Mouse (Mus musculus): ENCODE measurements around the gene Frrs1l. TPM values are rescaled to one million over a fixed set of nuclear protein-coding genes. Genes with fewer than 3 reads are reported as not detected.

The Frrs1l gene
- total RNA-seq (2021), result under 1 TPM in 1 of 2 experiments, not detected in 1; 0.05 TPM

- no peak for DNase-seq
- intact Hi-C loops (cut with DNase I), result no loop called here
These were observed at the start of gene Frrs1l for GRCm38 (mm10) chr4:56990215-56990584. Gene Frrs1l, minus strand, starts transcription at chr4:56990391.

GRCm38 (mm10) chr4:57039127-57040031, 49.2 kb upstream of the Frrs1l start:
- intact Hi-C loops (cut with DNase I), result no loop called here
- DNase-seq, result no peak

GRCm38 (mm10) chr4:57037554-57037953, 47.4 kb upstream of the Frrs1l start:
- no peak for DNase-seq
- intact Hi-C loops (cut with DNase I), result no loop called here

GRCm38 (mm10) chr4:57034169-57034568, 44.0 kb upstream of the Frrs1l start:
- intact Hi-C loops (cut with DNase I), result no loop called here
- no peak for DNase-seq

- no peak for DNase-seq
- intact Hi-C loops (cut with DNase I), result no loop called here
These were observed 41.2 kb upstream of the Frrs1l start for GRCm38 (mm10) chr4:57031440-57031839.

GRCm38 (mm10) chr4:57027954-57028353, 37.8 kb upstream of the Frrs1l start:
- no peak for DNase-seq
- intact Hi-C loops (cut with DNase I), result no loop called here

GRCm38 (mm10) chr4:57023527-57023926, 33.3 kb upstream of the Frrs1l start:
- intact Hi-C loops (cut with DNase I), result no loop called here
- no peak for DNase-seq

- DNase-seq, result no peak
- intact Hi-C loops (cut with DNase I), result no loop called here
These were observed 31.1 kb upstream of the Frrs1l start for GRCm38 (mm10) chr4:57021288-57021687.

- intact Hi-C loops (cut with DNase I), result loop anchor here (1.0 to 5.0 kb wide), 3 partner anchors 70 to 258 kb away; partner anchors contain the start of gene Tmem245
- peak; percentile 57 to 86 for DNase-seq
These were observed 27.0 kb upstream of the Frrs1l start for GRCm38 (mm10) chr4:57017229-57017628.

- DNase-seq, result no peak
- intact Hi-C loops (cut with DNase I), result loop anchor here (1.0 to 5.0 kb wide), 3 partner anchors 69 to 258 kb away; partner anchors contain the start of gene Tmem245
These were observed 26.4 kb upstream of the Frrs1l start for GRCm38 (mm10) chr4:57016366-57017171.

- intact Hi-C loops (cut with DNase I), result loop anchor here (5.0 kb wide), 1 partner anchor 68 kb away; the partner anchor contains the start of gene Tmem245
- DNase-seq, result no peak
These were observed 24.8 kb upstream of the Frrs1l start for GRCm38 (mm10) chr4:57015032-57015431.

- intact Hi-C loops (cut with DNase I), result no loop called here
- DNase-seq, result no peak
These were observed 21.4 kb upstream of the Frrs1l start for GRCm38 (mm10) chr4:57011454-57012046.

GRCm38 (mm10) chr4:57010919-57011318, 20.7 kb upstream of the Frrs1l start:
- DNase-seq, result no peak
- intact Hi-C loops (cut with DNase I), result no loop called here

- peak; percentile 30 for DNase-seq
- intact Hi-C loops (cut with DNase I), result no loop called here
These were observed 20.2 kb upstream of the Frrs1l start for GRCm38 (mm10) chr4:57010425-57010824.

GRCm38 (mm10) chr4:57007717-57008116, 17.5 kb upstream of the Frrs1l start:
- intact Hi-C loops (cut with DNase I), result no loop called here
- no peak for DNase-seq

- no peak for DNase-seq
- intact Hi-C loops (cut with DNase I), result no loop called here
These were observed 14.8 kb upstream of the Frrs1l start for GRCm38 (mm10) chr4:57005011-57005410.

- intact Hi-C loops (cut with DNase I), result no loop called here
- DNase-seq, result no peak
These were observed 13.7 kb upstream of the Frrs1l start for GRCm38 (mm10) chr4:57003886-57004285.

GRCm38 (mm10) chr4:57002751-57003150, 12.6 kb upstream of the Frrs1l start:
- intact Hi-C loops (cut with DNase I), result no loop called here
- no peak for DNase-seq

GRCm38 (mm10) chr4:57001437-57001836, 11.2 kb upstream of the Frrs1l start:
- DNase-seq, result no peak
- intact Hi-C loops (cut with DNase I), result no loop called here

- intact Hi-C loops (cut with DNase I), result no loop called here
- no peak for DNase-seq
These were observed 3.1 kb upstream of the Frrs1l start for GRCm38 (mm10) chr4:56993331-56993730.

GRCm38 (mm10) chr4:56991951-56992350, 1.8 kb upstream of the Frrs1l start:
- intact Hi-C loops (cut with DNase I), result no loop called here
- DNase-seq, result no peak

All from heart, postnatal 10 days (tissue).